Mouse (Mus musculus) megakaryocyte, embryonic 14.5 days (primary cell): ENCODE data around the gene 6330409D20Rik.

Experiments
- FLI1 ChIP-seq: IDR thresholded peaks from 2 replicates; pipeline ENCODE4 v1.6.1; 2012; ENCODE audit warnings: low read length, inconsistent platforms, mixed read lengths
- GATA1 ChIP-seq: IDR thresholded peaks from 3 replicates; pipeline ENCODE4 v1.6.1; 2012; ENCODE audit warnings: mixed read lengths, low read length, inconsistent platforms, borderline replicate concordance

DNA sequence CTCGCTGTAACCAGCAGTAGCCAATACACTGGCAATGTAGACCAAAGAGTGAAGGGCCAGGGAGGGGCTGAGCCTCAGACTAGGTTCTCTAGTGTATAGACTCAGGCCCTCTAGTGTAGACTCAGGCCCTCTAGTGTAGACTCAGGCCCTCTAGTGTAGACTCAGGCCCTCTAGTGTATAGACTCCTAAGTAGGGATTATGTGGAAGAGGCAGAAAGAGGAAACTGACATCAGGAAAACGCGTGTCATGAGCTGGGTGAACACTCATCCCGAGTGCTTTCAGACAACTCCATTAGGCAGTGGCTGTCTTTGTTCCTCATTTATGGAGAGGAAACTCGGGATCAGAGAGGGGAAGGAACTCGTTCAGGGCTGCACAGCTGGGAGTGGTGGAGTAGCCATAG, 3.8 kb downstream of the 6330409D20Rik start:
- TF ChIP-seq GATA1 = no peak
- no peak for TF ChIP-seq FLI1
